Mouse (Mus musculus): ENCODE results near the gene Unc50. TPM values are rescaled to one million over a fixed set of nuclear protein-coding genes. Genes with fewer than 3 reads are reported as not detected.

Gene Unc50
- polyA plus RNA-seq, 1 experiment from 2014 or later: 142 TPM

DNA sequence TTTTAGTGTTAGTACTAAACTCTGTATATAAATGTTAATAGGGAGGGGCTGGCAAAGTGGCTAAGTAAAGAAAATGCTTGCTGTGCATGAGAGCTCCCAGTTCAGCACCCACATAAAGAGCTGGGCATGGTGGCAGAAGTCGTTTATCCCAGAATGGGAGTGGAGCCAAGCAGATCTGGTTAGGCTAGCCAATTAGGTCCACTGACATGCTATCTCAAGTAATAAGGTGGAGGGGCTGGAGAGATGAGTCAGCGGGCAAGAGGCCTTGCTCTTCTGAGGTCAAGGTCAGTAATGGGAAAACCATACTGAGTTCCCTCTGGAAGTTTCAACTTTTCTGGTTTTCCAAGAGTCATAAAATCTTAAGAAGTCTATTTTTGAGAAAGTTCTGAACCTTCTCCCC, 1.0 kb upstream of the Unc50 start:
- H3K4me1 ChIP-seq (ENCODE audit: control insufficient read depth, insufficient read depth, low read length): peaks cover 12% of the 10 kb centered on the region
- no peaks in the 10 kb centered on the region for H3K27me3 ChIP-seq (replicated peaks; ENCODE audit: control insufficient read depth, insufficient read depth, low read length)
- WGBS: 66% methylated on average over 2 of the region's 2 CpGs
- H3K4me2 ChIP-seq (ENCODE audit: low read depth, low read length): peak overlapping the region; percentile 83
- DNase-seq (ENCODE audit: low spot score) (no peak), ATAC-seq (ENCODE audit: low read depth) (no peak)
- H3K9ac ChIP-seq (ENCODE audit: low read depth, low read length): peak overlapping the region; percentile 94; the same call in 1 of the 2 replicates
- peak overlapping the region; percentile 88 for H3K4me3 ChIP-seq (ENCODE audit: low read depth, low read length)
- H3K9me3 ChIP-seq (ENCODE audit: control insufficient read depth, low read length): peaks cover 8% of the 10 kb centered on the region
- no peak overlapping the region for H3K27ac ChIP-seq (replicated peaks; ENCODE audit: low read depth, low read length)
- H3K36me3 ChIP-seq (ENCODE audit: control insufficient read depth, insufficient read depth, low read length): peaks cover 45% of the 10 kb centered on the region

- H3K4me2 ChIP-seq (ENCODE audit: low read depth, low read length): peak overlapping the region; percentile 83
- H3K4me1 ChIP-seq (ENCODE audit: control insufficient read depth, insufficient read depth, low read length): peaks cover 12% of the 10 kb centered on the region
- H3K27me3 ChIP-seq (replicated peaks; ENCODE audit: control insufficient read depth, insufficient read depth, low read length): no peaks in the 10 kb centered on the region
- no peaks in the 10 kb centered on the region for H3K9me3 ChIP-seq (ENCODE audit: control insufficient read depth, low read length)
- 2% methylated on average over 40 of the region's 40 CpGs for WGBS
- peak; percentile 11 for DNase-seq (ENCODE audit: low spot score)
- peak overlapping the region; percentile 88 for H3K4me3 ChIP-seq (ENCODE audit: low read depth, low read length)
- H3K9ac ChIP-seq (ENCODE audit: low read depth, low read length): peak overlapping the region; percentile 94
- H3K27ac ChIP-seq (replicated peaks; ENCODE audit: low read depth, low read length): no peak overlapping the region; the same call in 1 of the 2 replicates
- peak; percentile 51; the same call in 1 of the 2 replicates for ATAC-seq (ENCODE audit: low read depth)
- peaks cover 44% of the 10 kb centered on the region for H3K36me3 ChIP-seq (ENCODE audit: control insufficient read depth, insufficient read depth, low read length)
These were observed 430 bp downstream of the Unc50 start for GRCm38 (mm10) chr1:37430297-37430840.

DNA sequence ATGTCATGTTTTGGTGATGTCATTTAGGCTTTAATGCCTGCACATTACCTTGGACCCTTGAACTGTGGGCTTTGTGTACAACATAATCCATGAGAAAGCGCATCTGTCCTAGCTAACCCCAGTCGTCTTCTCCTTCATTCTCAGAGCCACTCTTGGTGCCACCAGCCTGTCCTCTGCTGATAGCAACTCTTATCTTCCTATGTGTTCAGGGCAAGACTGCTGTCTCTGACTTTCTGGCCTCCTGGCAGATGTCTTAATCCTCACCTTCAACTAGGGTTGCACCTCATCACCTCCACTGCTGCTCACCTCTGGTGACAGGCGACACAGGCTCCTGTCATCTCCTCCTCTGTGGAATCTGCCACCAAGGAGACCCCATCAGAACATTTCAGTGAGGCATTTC, 6.5 kb downstream of the Unc50 start:
- Histone ChIP-seq H3K4me1 (ENCODE audit: control insufficient read depth, insufficient read depth, low read length) (no peaks in the 10 kb centered on the region; the same call in 1 of the 2 replicates), H3K4me3 (ENCODE audit: low read depth, low read length) (no peak overlapping the region), H3K36me3 (ENCODE audit: control insufficient read depth, insufficient read depth, low read length) (peaks cover 81% of the 10 kb centered on the region), H3K9ac (ENCODE audit: low read depth, low read length) (no peak overlapping the region), H3K4me2 (ENCODE audit: low read depth, low read length) (no peak overlapping the region), H3K9me3 (ENCODE audit: control insufficient read depth, low read length) (no peaks in the 10 kb centered on the region), H3K27me3 (replicated peaks; ENCODE audit: control insufficient read depth, insufficient read depth, low read length) (no peaks in the 10 kb centered on the region), H3K27ac (replicated peaks; ENCODE audit: low read depth, low read length) (no peak overlapping the region)
- ATAC-seq (ENCODE audit: low read depth) (no peak), DNase-seq (ENCODE audit: low spot score) (no peak)
- WGBS: 87% methylated on average over 3 of the region's 3 CpGs

GRCm38 (mm10) chr1:37442848-37443835, 13.2 kb downstream of the Unc50 start:
- H3K4me1 ChIP-seq (ENCODE audit: control insufficient read depth, insufficient read depth, low read length): no peaks in the 10 kb centered on the region
- H3K9me3 ChIP-seq (ENCODE audit: control insufficient read depth, low read length): no peaks in the 10 kb centered on the region
- no peak for ATAC-seq (ENCODE audit: low read depth)
- no peak overlapping the region for H3K4me2 ChIP-seq (ENCODE audit: low read depth, low read length)
- H3K27ac ChIP-seq (replicated peaks; ENCODE audit: low read depth, low read length): no peak overlapping the region
- peaks cover 34% of the 10 kb centered on the region for H3K36me3 ChIP-seq (ENCODE audit: control insufficient read depth, insufficient read depth, low read length)
- H3K9ac ChIP-seq (ENCODE audit: low read depth, low read length): no peak overlapping the region
- no peak for DNase-seq (ENCODE audit: low spot score)
- H3K27me3 ChIP-seq (replicated peaks; ENCODE audit: control insufficient read depth, insufficient read depth, low read length): no peaks in the 10 kb centered on the region
- H3K4me3 ChIP-seq (ENCODE audit: low read depth, low read length): no peak overlapping the region
- 90% methylated on average over 16 of the region's 16 CpGs for WGBS

DNA sequence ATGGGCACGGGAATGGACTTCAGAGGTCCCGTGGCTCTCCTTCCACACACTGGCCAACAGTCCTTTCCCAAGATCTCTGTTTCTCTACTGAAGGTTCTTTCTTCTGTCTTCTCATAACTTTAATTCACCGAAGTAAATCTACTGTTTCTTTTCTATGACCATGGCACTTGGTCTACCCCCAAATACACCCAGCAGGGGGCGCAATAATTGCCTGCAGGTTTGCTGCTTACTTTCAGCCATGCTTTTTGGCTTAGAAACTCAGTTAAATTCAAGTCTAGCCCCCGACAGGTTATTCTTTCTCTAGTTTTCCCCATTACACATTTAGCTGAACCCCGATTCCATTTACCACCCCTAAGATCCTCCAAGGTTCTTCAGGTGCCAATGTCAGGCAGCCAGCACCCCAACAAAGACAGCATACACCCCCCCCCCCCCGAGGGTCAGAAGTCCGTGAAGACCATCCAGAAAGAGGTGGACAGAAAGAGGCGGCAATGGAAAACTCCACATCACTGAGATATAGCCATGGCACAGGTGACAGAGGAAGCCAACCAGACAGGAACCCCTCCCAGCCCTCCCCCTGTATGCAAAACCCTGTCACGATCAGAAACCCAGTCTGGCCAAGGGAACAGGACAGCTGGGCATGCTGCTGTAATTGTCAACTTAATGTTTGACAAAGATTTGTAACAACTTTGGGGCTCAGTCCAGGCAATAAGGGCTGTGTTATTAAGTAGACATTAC, 18.6 kb downstream of the Unc50 start:
- H3K27me3 ChIP-seq (replicated peaks; ENCODE audit: control insufficient read depth, insufficient read depth, low read length): no peaks in the 10 kb centered on the region
- whole genome bisulfite sequencing: 75% methylated on average over 10 of the region's 10 CpGs
- ATAC-seq (ENCODE audit: low read depth) (no peak), DNase-seq (ENCODE audit: low spot score) (peak; percentile 18)
- no peaks in the 10 kb centered on the region for H3K4me1 ChIP-seq (ENCODE audit: control insufficient read depth, insufficient read depth, low read length)
- no peaks in the 10 kb centered on the region for H3K9me3 ChIP-seq (ENCODE audit: control insufficient read depth, low read length)
- no peak overlapping the region for H3K4me2 ChIP-seq (ENCODE audit: low read depth, low read length)
- H3K4me3 ChIP-seq (ENCODE audit: low read depth, low read length): no peak overlapping the region
- peaks cover 10% of the 10 kb centered on the region; the same call in 1 of the 2 replicates for H3K36me3 ChIP-seq (ENCODE audit: control insufficient read depth, insufficient read depth, low read length)
- H3K27ac ChIP-seq (replicated peaks; ENCODE audit: low read depth, low read length): no peak overlapping the region
- no peak overlapping the region for H3K9ac ChIP-seq (ENCODE audit: low read depth, low read length)

GRCm38 (mm10) chr1:37451270-37451669, 21.3 kb downstream of the Unc50 start:
- Histone ChIP-seq H3K9ac (ENCODE audit: low read depth, low read length) (no peak overlapping the region), H3K4me2 (ENCODE audit: low read depth, low read length) (no peak overlapping the region), H3K36me3 (ENCODE audit: control insufficient read depth, insufficient read depth, low read length) (peaks cover 10% of the 10 kb centered on the region; the same call in 1 of the 2 replicates), H3K9me3 (ENCODE audit: control insufficient read depth, low read length) (no peaks in the 10 kb centered on the region), H3K4me1 (ENCODE audit: control insufficient read depth, insufficient read depth, low read length) (no peaks in the 10 kb centered on the region), H3K4me3 (ENCODE audit: low read depth, low read length) (no peak overlapping the region), H3K27ac (replicated peaks; ENCODE audit: low read depth, low read length) (no peak overlapping the region), H3K27me3 (replicated peaks; ENCODE audit: control insufficient read depth, insufficient read depth, low read length) (no peaks in the 10 kb centered on the region)
- WGBS: 88% methylated on average over 8 of the region's 8 CpGs
- ATAC-seq (ENCODE audit: low read depth) (no peak), DNase-seq (ENCODE audit: low spot score) (no peak)

DNA sequence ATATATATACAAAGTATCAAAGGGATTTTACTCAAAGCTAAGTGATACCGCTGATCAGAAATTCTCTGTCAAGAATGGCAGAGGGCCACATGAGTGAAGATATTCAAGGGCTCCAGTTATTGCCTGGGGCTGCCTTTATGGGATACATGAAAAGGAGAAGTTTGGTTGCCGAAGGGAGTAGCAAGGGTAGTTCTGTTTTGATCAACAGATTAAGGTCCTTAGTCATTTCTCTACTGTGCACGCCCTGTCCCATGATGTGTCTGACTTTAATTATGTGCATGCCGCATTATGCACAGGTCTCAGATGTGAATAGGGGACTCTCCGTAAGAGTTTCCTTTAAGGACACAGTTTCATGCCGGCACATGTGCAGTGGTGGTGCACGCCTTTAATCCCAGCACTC, 27.6 kb downstream of the Unc50 start:
- Histone ChIP-seq H3K27me3 (replicated peaks; ENCODE audit: control insufficient read depth, insufficient read depth, low read length) (no peaks in the 10 kb centered on the region), H3K9ac (ENCODE audit: low read depth, low read length) (no peak overlapping the region), H3K4me2 (ENCODE audit: low read depth, low read length) (no peak overlapping the region), H3K4me3 (ENCODE audit: low read depth, low read length) (no peak overlapping the region), H3K27ac (replicated peaks; ENCODE audit: low read depth, low read length) (no peak overlapping the region), H3K4me1 (ENCODE audit: control insufficient read depth, insufficient read depth, low read length) (no peaks in the 10 kb centered on the region), H3K9me3 (ENCODE audit: control insufficient read depth, low read length) (no peaks in the 10 kb centered on the region), H3K36me3 (ENCODE audit: control insufficient read depth, insufficient read depth, low read length) (0 out of 2 replicates have a peak, but pooled peaks cover 4% of the 10 kb centered on the region)
- ATAC-seq (ENCODE audit: low read depth) (no peak), DNase-seq (ENCODE audit: low spot score) (no peak)
- 68% methylated on average over 7 of the region's 7 CpGs for WGBS

DNA sequence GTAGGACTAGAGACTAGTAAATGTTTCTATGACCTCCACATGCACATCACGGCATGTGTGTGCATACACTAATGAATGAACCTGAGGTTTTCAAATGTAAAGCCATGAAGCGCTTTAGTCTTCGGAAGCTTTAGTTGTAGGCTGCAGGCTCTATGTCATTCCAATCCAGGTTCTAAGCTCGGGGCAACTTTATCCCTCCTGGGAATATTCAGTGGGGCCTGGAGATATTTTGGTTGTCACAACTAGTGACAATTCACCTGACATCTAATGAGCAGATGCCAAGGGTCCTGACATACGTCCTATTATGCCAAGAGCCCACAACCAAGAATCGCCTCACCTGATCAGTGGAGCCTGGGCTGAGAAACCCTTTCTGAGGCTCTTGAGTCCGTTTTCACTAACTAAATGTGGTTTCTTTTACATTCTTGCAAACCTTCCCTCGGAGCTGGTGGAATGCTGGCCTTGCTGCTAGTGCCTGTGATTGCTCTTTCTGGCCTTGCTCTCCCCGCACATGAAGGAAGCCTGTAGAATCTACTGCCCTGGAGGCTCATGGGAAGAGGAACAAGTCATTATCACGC, 35.0 kb downstream of the Unc50 start:
- no peaks in the 10 kb centered on the region for H3K9me3 ChIP-seq (ENCODE audit: control insufficient read depth, low read length)

More for the DNA sequence above, 35.0 kb downstream of the Unc50 start:
- H3K4me2 ChIP-seq (ENCODE audit: low read depth, low read length): no peak overlapping the region
- no peak overlapping the region for H3K4me3 ChIP-seq (ENCODE audit: low read depth, low read length)
- H3K9ac ChIP-seq (ENCODE audit: low read depth, low read length): no peak overlapping the region
- ATAC-seq (ENCODE audit: low read depth) (no peak), DNase-seq (ENCODE audit: low spot score) (no peak)
- H3K27ac ChIP-seq (replicated peaks; ENCODE audit: low read depth, low read length): no peak overlapping the region
- H3K36me3 ChIP-seq (ENCODE audit: control insufficient read depth, insufficient read depth, low read length): 0 out of 2 replicates have a peak, but pooled peaks cover 4% of the 10 kb centered on the region
- 75% methylated on average over 10 of the region's 10 CpGs for WGBS
- no peaks in the 10 kb centered on the region for H3K4me1 ChIP-seq (ENCODE audit: control insufficient read depth, insufficient read depth, low read length)
- H3K27me3 ChIP-seq (replicated peaks; ENCODE audit: control insufficient read depth, insufficient read depth, low read length): no peaks in the 10 kb centered on the region

Data from embryonic facial prominence, embryonic 14.5 days (tissue).